Mouse (Mus musculus) CD4-positive, CD25-positive, alpha-beta regulatory T cell (primary cell): Measurements from ENCODE around the gene Nhp2. TPM values are rescaled to one million over a fixed set of nuclear protein-coding genes. Genes with fewer than 3 reads are reported as not detected.

ENCODE experiments used
- polyA plus RNA-seq: library from polyadenylated mRNA; unstranded; fragments of 100-300 nt; shearing (Covaris generic); gene quantifications from one replicate; pipeline ENCODE4 v1.2.1, GENCODE M21; 2017

The Nhp2 gene
- 100 TPM for polyA plus RNA-seq

GRCm38 (mm10) chr11:51619409-51620060 is at the start of gene Nhp2:
Gene Nhp2, plus strand, starts transcription at chr11:51619735.

GRCm38 (mm10) chr11:51584431-51585248 is 34.9 kb upstream of the Nhp2 start, which contains the start of gene Phykpl:
Gene Phykpl, plus strand, starts transcription at chr11:51584757.

GRCm38 (mm10) chr11:51606447-51607095 is 13.0 kb upstream of the Nhp2 start, which contains the start of gene Hnrnpab:
Gene Hnrnpab, minus strand, starts transcription at chr11:51606847.

GRCm38 (mm10) chr11:51635525-51636322 is 16.2 kb downstream of the Nhp2 start, which contains the start of gene Rmnd5b:
Gene Rmnd5b, minus strand, starts transcription at chr11:51635896.

GRCm38 (mm10) chr11:51650691-51651515 is 31.4 kb downstream of the Nhp2 start, which contains the start of the genes N4bp3 and D930048N14Rik:
Gene N4bp3, minus strand, starts transcription at chr11:51650842.
Gene D930048N14Rik, plus strand, starts transcription at chr11:51650954.

Other genes with a start within 250 kb of the Nhp2 start
- gene Phykpl, start 35.0 kb upstream of the Nhp2 start, polyA plus RNA-seq = 25.4 TPM
- gene Hnrnpab, start 12.9 kb upstream of the Nhp2 start, polyA plus RNA-seq = 523 TPM
- 84.9 TPM for gene Rmnd5b, start 16.2 kb downstream of the Nhp2 start, polyA plus RNA-seq
- gene N4bp3, start 31.1 kb downstream of the Nhp2 start, polyA plus RNA-seq = 5.6 TPM
- 1.7 TPM for gene D930048N14Rik, start 31.2 kb downstream of the Nhp2 start, polyA plus RNA-seq
- 12.1 TPM for gene 0610009B22Rik, start 69.1 kb downstream of the Nhp2 start, polyA plus RNA-seq
- 37.7 TPM for gene Sec24a, start 143.9 kb downstream of the Nhp2 start, polyA plus RNA-seq
- 113 TPM for gene Sar1b, start 144.0 kb downstream of the Nhp2 start, polyA plus RNA-seq
- 7.1 TPM for gene Jade2, start 237.9 kb downstream of the Nhp2 start, polyA plus RNA-seq